Mouse (Mus musculus) activated CD4-positive, CD25-positive, alpha-beta regulatory T cell, adult 4 months (primary cell): Measurements from ENCODE around the gene Chsy1. TPM values are rescaled to one million over a fixed set of nuclear protein-coding genes. Genes with fewer than 3 reads are reported as not detected.

Source experiments
- ATAC-seq: one replicate; pipeline ENCODE4 v1.8.0; 2017
- polyA plus RNA-seq, 2 experiments: library from polyadenylated mRNA; unstranded; fragments of 100-300 nt; shearing (Covaris generic); gene quantifications; one replicate each; pipeline ENCODE4 v1.2.1; 2017

Chsy1 gene
- polyA plus RNA-seq, 2 experiments from 2014 or later: 12.3 to 13.3 TPM

DNA sequence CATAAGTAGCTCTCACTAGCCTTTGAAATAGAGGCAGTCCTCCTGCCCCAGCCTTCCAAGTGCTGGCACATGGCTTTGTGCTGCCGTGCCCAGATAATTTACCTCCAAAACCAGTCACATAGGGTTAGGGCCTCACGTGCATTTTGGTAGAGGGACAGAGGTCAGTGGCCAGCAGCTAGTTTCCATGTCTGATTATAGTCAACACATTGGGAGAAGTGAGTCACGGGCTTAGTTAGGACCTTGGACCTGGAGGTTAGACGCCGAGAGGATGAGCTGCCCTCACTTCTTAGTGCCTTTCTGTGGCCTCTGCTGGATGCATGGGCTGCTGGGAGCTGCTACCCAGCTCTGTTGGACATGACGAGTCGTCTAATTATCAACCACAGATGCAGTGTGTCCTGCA, 107.7 kb downstream of the Chsy1 start:
- no peak for ATAC-seq

DNA sequence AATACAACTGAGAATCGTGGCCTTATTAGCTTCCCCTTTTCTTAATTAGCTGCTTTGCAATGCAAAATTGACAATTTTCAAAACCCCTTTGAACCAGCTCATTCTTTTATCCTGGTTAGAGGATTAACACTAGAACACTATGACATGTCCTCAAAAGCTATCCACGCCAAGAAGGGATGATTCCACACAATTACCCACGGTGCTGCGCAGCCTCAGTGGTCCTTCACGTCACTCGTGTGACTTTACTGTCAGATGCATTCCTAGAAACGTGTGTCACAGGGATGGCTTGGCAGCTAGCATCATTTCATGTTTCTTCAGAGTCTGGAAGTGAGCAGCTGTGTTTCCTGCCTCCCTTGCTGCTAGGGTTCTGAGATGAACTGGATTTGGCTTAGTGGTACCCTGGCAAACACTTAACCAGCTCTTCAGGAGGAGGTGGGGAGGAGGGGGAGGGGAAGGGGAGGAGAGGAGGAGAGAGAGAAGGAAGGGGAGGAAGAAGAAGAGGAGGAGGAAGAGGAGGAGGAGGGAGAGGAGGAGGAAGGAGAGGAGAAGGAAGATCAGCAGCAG, 108.3 kb downstream of the Chsy1 start:
- no peak for ATAC-seq

DNA sequence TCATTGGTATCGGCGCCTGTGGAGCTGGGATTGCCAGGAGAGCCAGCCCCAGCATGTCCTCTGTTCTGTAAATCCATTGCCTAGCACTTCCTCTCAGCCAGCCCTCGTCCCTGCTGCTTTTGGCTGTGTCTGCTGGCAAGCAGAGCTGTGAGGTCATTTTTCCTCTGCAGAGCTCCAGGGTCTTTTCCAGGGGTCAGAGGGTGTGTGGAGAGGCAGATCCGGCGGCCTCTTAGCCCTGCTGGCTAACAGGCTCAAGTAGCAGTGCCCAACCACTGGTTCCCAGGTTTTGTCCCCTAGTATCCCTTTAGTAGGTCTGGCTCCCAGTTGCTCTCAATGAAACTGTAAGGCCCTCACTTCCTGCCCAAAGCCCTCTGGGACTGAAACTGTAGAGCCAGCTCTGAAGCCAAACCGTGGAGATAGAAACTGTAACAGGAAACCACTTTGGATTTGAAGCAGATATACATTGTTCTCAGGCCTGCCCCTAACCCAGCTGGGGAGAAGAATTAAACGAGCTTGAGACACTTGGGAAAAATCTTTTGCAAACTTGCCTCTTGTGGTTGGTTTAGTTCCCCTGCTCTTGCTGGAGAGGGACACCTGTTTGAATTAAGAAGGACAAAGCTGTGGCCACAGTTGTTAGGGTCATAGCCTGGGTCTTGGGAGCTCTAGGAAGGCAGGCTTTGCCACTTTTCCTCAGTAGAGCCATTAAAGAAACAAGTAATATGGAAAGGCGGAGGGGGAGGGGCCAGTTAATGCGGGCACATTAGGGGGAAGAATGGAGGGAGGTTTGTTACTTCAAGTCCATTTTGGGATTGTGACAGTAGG, 109.1 kb downstream of the Chsy1 start:
- ATAC-seq: no peak

DNA sequence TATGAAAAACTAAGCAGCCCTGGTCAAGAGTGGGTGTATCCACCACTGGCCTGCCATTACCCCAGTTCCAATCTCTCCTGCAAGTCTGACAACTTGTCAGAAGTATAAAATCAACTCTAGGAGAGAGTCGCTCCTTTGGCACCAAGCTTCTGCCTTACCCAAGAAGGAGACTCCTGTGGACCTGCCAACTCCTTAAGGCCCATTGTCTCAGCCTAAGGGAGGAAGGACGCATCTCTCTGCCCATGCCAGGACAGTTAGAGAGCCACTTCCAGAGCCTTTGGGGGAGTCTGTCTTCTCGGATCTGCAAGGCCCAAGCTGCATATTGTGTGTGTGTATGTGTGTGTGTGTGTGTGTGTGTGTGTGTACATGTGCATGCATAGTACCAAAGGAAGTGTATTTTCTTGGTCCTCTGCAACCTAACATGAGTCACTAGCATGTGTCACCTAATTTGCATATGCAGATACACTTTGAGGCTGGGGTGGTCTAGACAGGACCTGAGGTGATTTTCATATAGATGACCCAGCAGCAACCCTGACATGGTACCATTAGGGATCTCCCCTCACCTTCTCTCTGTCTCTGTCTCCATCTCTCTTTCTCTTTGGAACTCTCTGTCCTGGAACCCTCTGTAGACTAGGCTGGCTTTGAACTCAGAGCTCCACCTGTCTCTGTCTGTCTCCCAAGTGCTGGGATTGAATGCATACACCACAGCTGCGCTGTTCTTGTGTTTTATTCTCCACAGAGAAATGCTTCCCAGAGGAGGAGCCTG, 109.9 kb downstream of the Chsy1 start:
- ATAC-seq: no peak

DNA sequence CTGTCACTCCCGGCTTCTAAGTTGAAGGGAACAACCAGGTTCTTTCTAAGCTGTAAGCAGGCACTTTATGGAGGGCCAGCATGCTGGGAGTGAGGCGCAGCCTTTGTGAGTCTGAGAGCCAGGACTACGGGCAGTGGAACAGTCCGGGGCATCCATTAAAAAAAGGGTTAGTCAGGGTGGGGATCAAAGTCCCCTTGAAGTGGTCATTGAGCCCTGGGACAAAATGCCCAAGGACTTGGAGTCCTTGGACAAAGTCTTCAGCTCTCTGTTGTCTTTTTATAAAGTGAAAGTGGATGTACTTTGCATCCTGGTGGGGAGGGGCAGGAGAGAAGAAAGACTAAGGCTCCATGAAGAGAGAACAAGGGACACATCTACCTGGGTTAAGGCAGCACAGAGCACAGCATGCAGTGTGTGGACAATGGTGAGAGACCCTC, 110.5 kb downstream of the Chsy1 start:
- ATAC-seq: no peak

DNA sequence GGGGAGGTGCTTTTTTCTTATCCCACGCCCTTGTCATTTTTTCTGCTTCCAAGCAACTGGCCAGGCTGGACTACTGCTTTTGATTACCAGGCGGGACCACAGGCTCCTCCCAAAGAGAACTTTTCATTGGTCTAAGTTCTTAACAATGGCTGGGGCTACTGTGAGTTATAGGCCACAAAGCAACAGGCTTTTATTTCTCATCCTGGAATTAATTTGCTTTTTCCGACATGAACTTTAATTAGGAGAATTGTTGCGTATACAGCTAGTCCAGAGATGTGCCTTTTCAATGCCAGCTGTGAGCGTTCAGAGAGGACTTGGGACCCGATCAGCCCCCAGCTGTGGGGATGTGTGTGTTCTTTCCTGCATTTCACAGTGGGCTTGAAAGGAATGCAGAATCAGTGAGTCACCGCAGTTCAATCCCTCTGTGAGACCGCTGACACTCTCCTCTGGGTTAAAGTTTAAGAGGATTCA, 113.3 kb downstream of the Chsy1 start:
- ATAC-seq: no peak

Other genes with a start within 250 kb of the Chsy1 start
- gene Pcsk6, start 247.8 kb upstream of the Chsy1 start, polyA plus RNA-seq: not detected
- not detected for gene Gm45213, start 65.9 kb upstream of the Chsy1 start, polyA plus RNA-seq
- 100 to 1,000 TPM; 133 to 154 TPM for gene Snrpa1, start 50.5 kb upstream of the Chsy1 start, polyA plus RNA-seq
- gene Selenos, start 29.9 kb upstream of the Chsy1 start, polyA plus RNA-seq: 100 to 1,000 TPM; 188 to 201 TPM